Mouse (Mus musculus) bone marrow macrophage, adult 2 months (primary cell): Measurements from ENCODE around the gene Tex264.

Source experiments
- CTCF ChIP-seq: IDR thresholded peaks from 2 replicates; pipeline ENCODE4 v1.5.1; 2012; ENCODE audit warnings: low read depth, mild to moderate bottlenecking, low read length, moderate library complexity
- POLR2A ChIP-seq: IDR thresholded peaks from 2 replicates; pipeline ENCODE4 v1.6.1; 2012; ENCODE audit warnings: mild to moderate bottlenecking, low read depth, low read length, borderline replicate concordance

- no peak for TF ChIP-seq CTCF
- TF ChIP-seq POLR2A: no peak
Measured at GRCm38 (mm10) chr9:106617496-106617895, 68.2 kb downstream of the Tex264 start.
